Mouse (Mus musculus) embryonic fibroblast, embryonic 13.5 days (primary cell): ENCODE measurements at regions not wholly inside any gene's neighbourhood (a gene's known extent, or its start where the extent isn't known, plus 50 kb on each side); places are given as distances from the start of the nearest gene placed in this dataset.

ENCODE experiments used
- H3K27ac ChIP-seq: 2 replicates; pipeline ENCODE4 v1.5.1; 2012; ENCODE audit warnings: low read length, control low read depth, inconsistent platforms; ENCODE audit not compliant: insufficient read depth
- H3K4me1 ChIP-seq: 2 replicates; pipeline ENCODE4 v1.6.1; 2011; ENCODE audit warnings: low read length; ENCODE audit not compliant: control insufficient read depth, insufficient read depth
- H3K4me3 ChIP-seq: 2 replicates; pipeline ENCODE4 v1.5.1; 2011; ENCODE audit warnings: mild to moderate bottlenecking, control low read depth, low read length; ENCODE audit not compliant: insufficient read depth
- CTCF ChIP-seq: IDR thresholded peaks from 2 replicates; pipeline ENCODE4 v1.5.1; 2011; ENCODE audit warnings: mild to moderate bottlenecking, control low read depth, low read length, moderate library complexity, borderline replicate concordance; ENCODE audit not compliant: insufficient read depth
- POLR2A ChIP-seq: IDR thresholded peaks from 2 replicates; pipeline ENCODE4 v1.6.1; 2011; ENCODE audit warnings: low read depth, mild to moderate bottlenecking, control low read depth, low read length, moderate library complexity

DNA sequence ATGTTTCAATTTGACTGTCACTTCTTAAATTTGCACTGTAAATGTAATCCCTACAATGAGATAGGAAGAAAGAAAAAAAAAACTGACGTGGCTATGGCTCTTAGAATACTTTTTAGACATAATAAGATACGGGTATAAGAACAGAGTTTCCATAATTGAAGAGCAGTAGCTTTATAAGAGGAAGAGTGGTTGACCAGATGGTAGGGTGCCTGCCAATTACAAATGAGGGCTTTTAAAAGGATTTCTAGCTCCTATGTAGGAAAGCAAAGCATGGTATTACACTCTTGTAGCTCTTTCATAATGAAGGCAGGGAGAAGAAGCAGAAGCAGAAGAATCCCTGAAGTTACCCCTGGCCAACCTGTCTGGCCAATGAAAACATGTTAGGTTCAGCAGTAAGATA, 239.7 kb upstream of the Car10 start:
- H3K4me1 ChIP-seq, result no peaks in the 10 kb centered on the region
- no peak overlapping the region for H3K27ac ChIP-seq
- TF ChIP-seq CTCF (no peak), POLR2A (no peak)
- H3K4me3 ChIP-seq, result no peak overlapping the region

DNA sequence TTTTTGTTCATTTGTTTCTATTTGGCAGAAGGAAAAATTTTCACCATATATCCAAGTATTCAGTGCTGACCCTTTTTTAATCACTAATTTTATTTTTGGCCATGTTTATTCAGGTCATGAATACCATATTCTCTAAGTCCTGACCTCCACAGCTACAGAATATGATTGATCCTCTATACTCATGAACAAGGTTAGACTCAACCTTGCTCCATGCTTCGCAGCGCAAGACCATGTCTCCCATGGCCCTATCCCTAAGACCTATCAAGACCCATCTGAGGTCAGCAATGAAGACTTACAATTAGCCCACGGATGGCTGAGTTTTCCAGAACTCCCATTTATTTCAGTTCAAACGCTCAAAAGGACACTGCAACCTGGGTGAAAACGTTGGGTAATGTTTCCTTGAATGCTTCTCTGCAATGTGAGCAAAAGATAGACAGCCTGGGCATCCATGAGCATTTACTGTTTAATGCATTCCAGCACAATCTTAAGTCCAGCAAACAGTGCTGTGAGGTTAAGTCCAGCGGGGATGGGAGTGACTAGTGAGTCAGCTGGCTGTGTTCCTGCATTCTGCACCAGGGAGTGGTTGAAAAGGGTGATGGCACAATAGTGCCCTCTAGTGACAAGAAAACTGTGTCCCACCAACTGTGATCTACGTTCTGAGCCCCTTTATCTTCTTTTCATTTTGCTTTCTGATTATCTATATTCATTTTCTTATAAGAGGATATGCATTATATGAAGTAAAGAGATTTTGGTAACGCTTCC, 208.0 kb upstream of the Car10 start:
- H3K27ac ChIP-seq, result no peak overlapping the region
- no peak overlapping the region for H3K4me3 ChIP-seq
- H3K4me1 ChIP-seq, result no peaks in the 10 kb centered on the region
- TF ChIP-seq CTCF, result peak; percentile 39; the same call in 1 of the 2 replicates
- no peak for TF ChIP-seq POLR2A

DNA sequence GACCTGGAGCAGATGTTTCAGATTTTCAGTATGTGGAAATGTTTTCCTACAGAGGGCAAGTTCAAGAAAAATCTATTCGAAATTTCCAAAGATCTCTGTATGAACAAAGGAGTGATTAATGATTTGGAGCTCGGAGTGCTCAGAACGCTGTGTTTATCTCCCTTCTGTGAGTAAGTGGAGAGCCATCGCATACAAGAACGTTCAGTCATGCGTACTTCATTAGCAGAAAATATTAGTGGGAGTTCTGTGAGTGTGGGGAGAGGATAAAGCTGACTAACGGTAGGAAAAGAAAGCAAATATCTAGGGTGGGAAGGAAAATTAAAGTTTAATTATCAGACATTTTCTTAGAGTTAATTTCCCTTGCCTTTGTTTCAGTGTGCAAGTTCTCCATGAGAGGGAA, 198.5 kb upstream of the Car10 start:
- no peaks in the 10 kb centered on the region for H3K4me1 ChIP-seq
- H3K27ac ChIP-seq, result no peak overlapping the region
- no peak overlapping the region for H3K4me3 ChIP-seq
- no peak for TF ChIP-seq CTCF
